Mouse (Mus musculus) stomach, embryonic 14.5 days (tissue): ENCODE results near the gene Serpina3f. TPM values are rescaled to one million over a fixed set of nuclear protein-coding genes. Genes with fewer than 3 reads are reported as not detected.

ENCODE experiments used
- ATAC-seq: fragments of 200-750 bp; cut with Nextera tagmentation; 2 replicates; pipeline ENCODE4 v1.8.0; 2017; ENCODE audit warnings: low read depth, moderate TSS enrichment; ENCODE audit not compliant: insufficient number of reproducible peaks, insufficient read depth, low FRiP score
- H3K27ac ChIP-seq: fragments of 300-500 bp; sonication (generic); 2 replicates; pipeline ENCODE4 v1.5.1; 2014; ENCODE audit warnings: mild to moderate bottlenecking, low read length, moderate library complexity, mixed read lengths
- H3K27me3 ChIP-seq: fragments of 300-500 bp; sonication (generic); 2 replicates; pipeline ENCODE4 v1.6.1; 2014; ENCODE audit warnings: low read length, control low read depth, mixed read lengths; ENCODE audit not compliant: control insufficient read depth, insufficient read depth
- H3K36me3 ChIP-seq: fragments of 300-500 bp; sonication (generic); 2 replicates; pipeline ENCODE4 v1.6.1; 2014; ENCODE audit warnings: mild to moderate bottlenecking, control low read depth, low read length, moderate library complexity, mixed read lengths; ENCODE audit not compliant: control insufficient read depth, insufficient read depth
- H3K4me1 ChIP-seq: fragments of 300-500 bp; sonication (generic); 2 replicates; pipeline ENCODE4 v1.6.1; 2014; ENCODE audit warnings: low read length, control low read depth, mixed read lengths; ENCODE audit not compliant: control insufficient read depth, insufficient read depth
- H3K4me2 ChIP-seq: fragments of 300-500 bp; sonication (generic); replicated peaks from 2 replicates; pipeline ENCODE4 v1.6.1; 2014; ENCODE audit warnings: low read depth, low read length, control low read depth
- H3K4me3 ChIP-seq: fragments of 300-500 bp; sonication (generic); 2 replicates; pipeline ENCODE4 v1.5.1; 2014; ENCODE audit warnings: low read depth, low read length, control low read depth
- H3K9ac ChIP-seq: fragments of 300-500 bp; sonication (generic); replicated peaks from 2 replicates; pipeline ENCODE4 v1.6.1; 2014; ENCODE audit warnings: low read depth, mild to moderate bottlenecking, control low read depth, low read length, moderate library complexity, mixed read lengths
- H3K9me3 ChIP-seq: fragments of 300-500 bp; sonication (generic); 2 replicates; pipeline ENCODE4 v1.6.1; 2016; ENCODE audit warnings: low read depth, low read length, control low read depth; ENCODE audit not compliant: control insufficient read depth
- WGBS: fragments of 180-500 bp; shearing (Covaris S2); extraction: QIAGEN DNeasy Blood & Tissue Kit; methylation state at CpG from one replicate; pipeline ENCODE4 v1.1.7; 2014; 5-methylcytosine and 5-hydroxymethylcytosine counted together
- polyA plus RNA-seq: library from polyadenylated mRNA; unstranded; fragments of >200 nt; fragmentation: Nextera tagmentation; extraction: Ambion mirVana; gene quantifications from 2 replicates; pipeline ENCODE4 v1.2.1, GENCODE M21; 2014

The Serpina3f gene
- polyA plus RNA-seq, 1 experiment from 2014 or later = 0.23 TPM

GRCm38 (mm10) chr12:104266374-104266773 lies 52.0 kb downstream of the Serpina3f start:
- Histone ChIP-seq H3K36me3 (no peaks in the 10 kb centered on the region), H3K9ac (no peak overlapping the region), H3K27ac (no peak overlapping the region), H3K4me3 (no peak overlapping the region), H3K9me3 (no peaks in the 10 kb centered on the region), H3K4me2 (no peak overlapping the region), H3K4me1 (no peaks in the 10 kb centered on the region), H3K27me3 (no peaks in the 10 kb centered on the region)
- no peak for ATAC-seq
- WGBS = 78% methylated on average over 3 of the region's 3 CpGs

Other genes starting within 250 kb of the Serpina3f start
- gene Serpina11, start 224.6 kb upstream of the Serpina3f start, polyA plus RNA-seq = not detected in 2 replicates
- gene Serpina9, start 200.8 kb upstream of the Serpina3f start, polyA plus RNA-seq = not detected in 2 replicates
- gene Serpina12, start 170.1 kb upstream of the Serpina3f start, polyA plus RNA-seq = not detected in 2 replicates
- gene Serpina5, start 113.4 kb upstream of the Serpina3f start, polyA plus RNA-seq = not detected in 2 replicates
- not detected in 2 replicates for gene Serpina3a, start 101.8 kb upstream of the Serpina3f start, polyA plus RNA-seq
- 0.19 TPM in 1 of 2 replicates, not detected in the other for gene Serpina3b, start 86.5 kb upstream of the Serpina3f start, polyA plus RNA-seq
- gene Serpina3c, start 60.7 kb upstream of the Serpina3f start, polyA plus RNA-seq = not detected in 2 replicates
- gene Serpina3g, start 21.7 kb downstream of the Serpina3f start, polyA plus RNA-seq = 0.97 and 1.3 TPM in 2 replicates
- not detected in 2 replicates for gene Serpina3i, start 48.6 kb downstream of the Serpina3f start, polyA plus RNA-seq
- not detected in 2 replicates for gene Serpina3j, start 100.0 kb downstream of the Serpina3f start, polyA plus RNA-seq
- gene Serpina3k, start 123.9 kb downstream of the Serpina3f start, polyA plus RNA-seq = not detected in 2 replicates
- not detected in 2 replicates for gene Serpina3m, start 123.9 kb downstream of the Serpina3f start, polyA plus RNA-seq
- not detected in 2 replicates for gene Serpina3n, start 192.2 kb downstream of the Serpina3f start, polyA plus RNA-seq